25 mouse cellular contexts compared by ENCODE assay signal in genomic region chr10:4971156-4971555, GRCm38 (mm10).
DNase-seq lines count a peak whose midpoint lies in the region; ATAC-seq and TF ChIP-seq lines count a peak whose summit lies in the region.
"Had no signal": no experiment of that assay in that cellular context is flagged by ENCODE, and none has a peak within 500 bp of the region (broad histone marks: within the 10 kb centered on the region; RNA-seq: fewer than 3 reads in every experiment).

No protein-coding gene starts in this region.

- H3K4me3 ChIP-seq in kidney, postnatal 0 days (replicated peaks; ENCODE audit: low read depth, low read length), result no peak overlapping the region
- no peak overlapping the region for H3K4me3 ChIP-seq in kidney, embryonic 14.5 days (ENCODE audit: low read length)
- H3K4me3 ChIP-seq: embryonic facial prominence, embryonic 10.5 days; embryonic facial prominence, embryonic 13.5 days; erythroblast, embryonic 14.5 days; forebrain, embryonic 12.5 days; forebrain, embryonic 15.5 days; heart, adult 2 months; hindbrain, embryonic 12.5 days; intestine, embryonic 15.5 days had no signal

- no peaks in the 10 kb centered on the region for H3K9me3 ChIP-seq in kidney, postnatal 0 days (replicated peaks; ENCODE audit: low read length)
- no peaks in the 10 kb centered on the region for H3K9me3 ChIP-seq in kidney, embryonic 14.5 days (ENCODE audit: control insufficient read depth, low read length)
- H3K9me3 ChIP-seq: embryonic facial prominence, embryonic 10.5 days; embryonic facial prominence, embryonic 13.5 days; forebrain, embryonic 12.5 days; forebrain, embryonic 15.5 days; hindbrain, embryonic 12.5 days; intestine, embryonic 15.5 days had no signal

- DNase-seq in adrenal gland, adult (ENCODE audit: inconsistent age in 2 of 2, low spot score in 1 of 2), result peak; percentile 40 to 76
- DNase-seq in adrenal gland, postnatal 25 days, result no peak
- peak; percentile 44 for DNase-seq in kidney, postnatal 0 days (ENCODE audit: low spot score)
- DNase-seq in ovary, postnatal 36 days (ENCODE audit: low spot score), result peak; percentile 21
- no peak for DNase-seq in ovary, postnatal 14 days (ENCODE audit: low spot score)
- DNase-seq in gastrocnemius, adult 18-20 months (ENCODE audit: low spot score), result no peak
- DNase-seq: cerebellum, adult 11-12 months; cerebellum, adult 8-10 months; cerebellum, postnatal 10 days; cerebellum, postnatal 36 days; embryo, embryonic 11 days; gastrocnemius, postnatal 10 days; gastrocnemius, postnatal 36 days; heart, adult 2 months had no signal

- no peak for TF ChIP-seq CTCF in kidney, postnatal 0 days (IDR thresholded peaks at IDR 0.05; ENCODE audit: low read depth)

- H3K4me1 ChIP-seq in kidney, postnatal 0 days (replicated peaks; ENCODE audit: insufficient read depth, low read length), result no peaks in the 10 kb centered on the region
- H3K4me1 ChIP-seq in kidney, embryonic 14.5 days (ENCODE audit: control insufficient read depth, insufficient read depth, low read length), result no peaks in the 10 kb centered on the region
- H3K4me1 ChIP-seq: embryonic facial prominence, embryonic 13.5 days; forebrain, embryonic 12.5 days; forebrain, embryonic 15.5 days; hindbrain, embryonic 12.5 days; intestine, embryonic 15.5 days had no signal

- 68% methylated on average over 7 of the region's 7 CpGs for WGBS in kidney, postnatal 0 days
- WGBS in kidney, embryonic 14.5 days, result 72% methylated on average over 7 of the region's 7 CpGs

- ATAC-seq in kidney, postnatal 0 days (replicated peaks; ENCODE audit: low FRiP score, low read depth), result no peak
- no peak for ATAC-seq in kidney, embryonic 14.5 days (ENCODE audit: low FRiP score, low TSS enrichment)
- ATAC-seq: activated CD4-positive, CD25-positive, alpha-beta regulatory T cell, adult 4 months; forebrain, embryonic 15.5 days; hindbrain, embryonic 16.5 days; intestine, embryonic 15.5 days had no signal

- H3K9ac ChIP-seq in kidney, postnatal 0 days (ENCODE audit: low read depth, low read length), result no peak overlapping the region
- no peak overlapping the region for H3K9ac ChIP-seq in kidney, embryonic 14.5 days (ENCODE audit: low read depth, low read length)
- H3K9ac ChIP-seq: embryonic facial prominence, embryonic 13.5 days; forebrain, embryonic 12.5 days; forebrain, embryonic 15.5 days; hindbrain, embryonic 12.5 days; intestine, embryonic 15.5 days had no signal

- H3K27me3 ChIP-seq in kidney, postnatal 0 days (ENCODE audit: insufficient read depth, low read length), result no peaks in the 10 kb centered on the region
- H3K27me3 ChIP-seq in kidney, embryonic 14.5 days (ENCODE audit: control insufficient read depth, insufficient read depth, low read length), result no peaks in the 10 kb centered on the region
- H3K27me3 ChIP-seq: embryonic facial prominence, embryonic 13.5 days; forebrain, embryonic 12.5 days; forebrain, embryonic 15.5 days; hindbrain, embryonic 12.5 days; intestine, embryonic 15.5 days had no signal

- H3K4me2 ChIP-seq in kidney, postnatal 0 days (ENCODE audit: low read length), result no peak overlapping the region
- H3K4me2 ChIP-seq in kidney, embryonic 14.5 days (replicated peaks; ENCODE audit: low read depth, low read length), result no peak overlapping the region
- H3K4me2 ChIP-seq: embryonic facial prominence, embryonic 13.5 days; forebrain, embryonic 12.5 days; forebrain, embryonic 15.5 days; heart, embryonic 11.5 days; hindbrain, embryonic 12.5 days; intestine, embryonic 15.5 days had no signal

- no peaks in the 10 kb centered on the region for H3K36me3 ChIP-seq in kidney, postnatal 0 days (ENCODE audit: insufficient read depth, low read length)
- H3K36me3 ChIP-seq in kidney, embryonic 14.5 days (ENCODE audit: control insufficient read depth, insufficient read depth, low read length), result no peaks in the 10 kb centered on the region
- H3K36me3 ChIP-seq: embryonic facial prominence, embryonic 10.5 days; embryonic facial prominence, embryonic 13.5 days; forebrain, embryonic 12.5 days; forebrain, embryonic 15.5 days; hindbrain, embryonic 12.5 days; intestine, embryonic 15.5 days had no signal

- no peak overlapping the region for H3K27ac ChIP-seq in kidney, postnatal 0 days
- no peak overlapping the region for H3K27ac ChIP-seq in kidney, embryonic 14.5 days (ENCODE audit: low read depth, low read length)
- H3K27ac ChIP-seq: embryonic facial prominence, embryonic 10.5 days; embryonic facial prominence, embryonic 13.5 days; forebrain, embryonic 12.5 days; forebrain, embryonic 15.5 days; heart, adult 2 months; hindbrain, embryonic 12.5 days; intestine, embryonic 15.5 days had no signal

Comparison
In these comparisons a context has a peak if more than half of its experiments do, and no peak if none do; other contexts are left out.
1. DNase-seq: peak in adrenal gland, adult (2 of 2), kidney, postnatal 0 days (single experiment) and ovary, postnatal 36 days (single experiment); none in adrenal gland, postnatal 25 days (single experiment), ovary, postnatal 14 days (single experiment) and gastrocnemius, adult 18-20 months (single experiment).